Mouse (Mus musculus): ENCODE results near the gene Mfap5. TPM values are rescaled to one million over a fixed set of nuclear protein-coding genes. Genes with fewer than 3 reads are reported as not detected.
"Not testable (repeated sequence)": the region's sequence is repeated elsewhere in the genome, so short reads cannot be mapped to it uniquely, and the experiment has no call there.

The Mfap5 gene
- 0.32 TPM in 1 of 2 replicates, not detected in the other for polyA plus RNA-seq (2012; ENCODE audit: insufficient read depth, insufficient read length, missing spikeins)

- Histone ChIP-seq H3K4me3 (ENCODE audit: insufficient read depth, low read length) (no peak within 1 kb of the TSS), H3K4me1 (ENCODE audit: control insufficient read depth, insufficient read depth, low read length) (no peaks in the 10 kb centered on the region), H3K27ac (ENCODE audit: insufficient read depth, low read depth, low read length) (no peak within 1 kb of the TSS)
- TF ChIP-seq CTCF (IDR thresholded peaks at IDR 0.05; ENCODE audit: low read depth, low read length), result no peak
- no peak for TF ChIP-seq POLR2A (IDR thresholded peaks at IDR 0.05; ENCODE audit: borderline replicate concordance, low read depth, low read length)
Measured at GRCm38 (mm10) chr6:122505545-122505944, at the start of gene Mfap5. Gene Mfap5 (plus strand): TSS chr6:122505845.

- TF ChIP-seq POLR2A (IDR thresholded peaks at IDR 0.05; ENCODE audit: borderline replicate concordance, low read depth, low read length) (no peak), CTCF (IDR thresholded peaks at IDR 0.05; ENCODE audit: low read depth, low read length) (no peak)
- H3K4me1 ChIP-seq (ENCODE audit: control insufficient read depth, insufficient read depth, low read length), result no peaks in the 10 kb centered on the region
- no peak overlapping the region for H3K27ac ChIP-seq (ENCODE audit: insufficient read depth, low read depth, low read length)
- H3K4me3 ChIP-seq (ENCODE audit: insufficient read depth, low read length), result no peak overlapping the region
Measured at GRCm38 (mm10) chr6:122458946-122459693, 46.5 kb upstream of the Mfap5 start.

GRCm38 (mm10) chr6:122466092-122466713 lies 39.4 kb upstream of the Mfap5 start:
- Histone ChIP-seq H3K4me1 (ENCODE audit: control insufficient read depth, insufficient read depth, low read length) (no peaks in the 10 kb centered on the region), H3K4me3 (ENCODE audit: insufficient read depth, low read length) (no peak overlapping the region), H3K27ac (ENCODE audit: insufficient read depth, low read depth, low read length) (no peak overlapping the region)
- TF ChIP-seq CTCF (IDR thresholded peaks at IDR 0.05; ENCODE audit: low read depth, low read length) (no peak), POLR2A (IDR thresholded peaks at IDR 0.05; ENCODE audit: borderline replicate concordance, low read depth, low read length) (no peak)

GRCm38 (mm10) chr6:122469030-122469640 lies 36.5 kb upstream of the Mfap5 start:
- no peaks in the 10 kb centered on the region for H3K4me1 ChIP-seq (ENCODE audit: control insufficient read depth, insufficient read depth, low read length)
- TF ChIP-seq POLR2A (IDR thresholded peaks at IDR 0.05; ENCODE audit: borderline replicate concordance, low read depth, low read length) (no peak), CTCF (IDR thresholded peaks at IDR 0.05; ENCODE audit: low read depth, low read length) (no peak)
- no peak overlapping the region for H3K4me3 ChIP-seq (ENCODE audit: insufficient read depth, low read length)
- H3K27ac ChIP-seq (ENCODE audit: insufficient read depth, low read depth, low read length), result no peak overlapping the region

GRCm38 (mm10) chr6:122470240-122470639 lies 35.4 kb upstream of the Mfap5 start:
- no peak for TF ChIP-seq POLR2A (IDR thresholded peaks at IDR 0.05; ENCODE audit: borderline replicate concordance, low read depth, low read length)
- TF ChIP-seq CTCF (IDR thresholded peaks at IDR 0.05; ENCODE audit: low read depth, low read length), result no peak
- H3K27ac ChIP-seq (ENCODE audit: insufficient read depth, low read depth, low read length), result no peak overlapping the region
- no peak overlapping the region for H3K4me3 ChIP-seq (ENCODE audit: insufficient read depth, low read length)
- no peaks in the 10 kb centered on the region for H3K4me1 ChIP-seq (ENCODE audit: control insufficient read depth, insufficient read depth, low read length)

GRCm38 (mm10) chr6:122471461-122471860 lies 34.2 kb upstream of the Mfap5 start:
- H3K27ac ChIP-seq (ENCODE audit: insufficient read depth, low read depth, low read length); H3K4me3 ChIP-seq (ENCODE audit: insufficient read depth, low read length); H3K4me1 ChIP-seq (ENCODE audit: control insufficient read depth, insufficient read depth, low read length): not testable (repeated sequence)

- no peak overlapping the region for H3K4me3 ChIP-seq (ENCODE audit: insufficient read depth, low read length)
- TF ChIP-seq CTCF (IDR thresholded peaks at IDR 0.05; ENCODE audit: low read depth, low read length) (no peak), POLR2A (IDR thresholded peaks at IDR 0.05; ENCODE audit: borderline replicate concordance, low read depth, low read length) (no peak)
- no peaks in the 10 kb centered on the region for H3K4me1 ChIP-seq (ENCODE audit: control insufficient read depth, insufficient read depth, low read length)
- no peak overlapping the region for H3K27ac ChIP-seq (ENCODE audit: insufficient read depth, low read depth, low read length)
Measured at GRCm38 (mm10) chr6:122478062-122478461, 27.6 kb upstream of the Mfap5 start.

GRCm38 (mm10) chr6:122485401-122486296 lies 20.0 kb upstream of the Mfap5 start:
- TF ChIP-seq POLR2A (IDR thresholded peaks at IDR 0.05; ENCODE audit: borderline replicate concordance, low read depth, low read length) (no peak), CTCF (IDR thresholded peaks at IDR 0.05; ENCODE audit: low read depth, low read length) (no peak)

GRCm38 (mm10) chr6:122486297-122487117 lies 19.1 kb upstream of the Mfap5 start:
- H3K4me3 ChIP-seq (ENCODE audit: insufficient read depth, low read length), result peak overlapping the region; percentile 60

More at GRCm38 (mm10) chr6:122485401-122486296, 20.0 kb upstream of the Mfap5 start:
- H3K4me1 ChIP-seq (ENCODE audit: control insufficient read depth, insufficient read depth, low read length), result no peaks in the 10 kb centered on the region
- peak overlapping the region; percentile 60 for H3K4me3 ChIP-seq (ENCODE audit: insufficient read depth, low read length)
- H3K27ac ChIP-seq (ENCODE audit: insufficient read depth, low read depth, low read length), result no peak overlapping the region

More at GRCm38 (mm10) chr6:122486297-122487117, 19.1 kb upstream of the Mfap5 start:
- Histone ChIP-seq H3K4me1 (ENCODE audit: control insufficient read depth, insufficient read depth, low read length) (no peaks in the 10 kb centered on the region), H3K27ac (ENCODE audit: insufficient read depth, low read depth, low read length) (no peak overlapping the region)
- TF ChIP-seq POLR2A (IDR thresholded peaks at IDR 0.05; ENCODE audit: borderline replicate concordance, low read depth, low read length) (no peak), CTCF (IDR thresholded peaks at IDR 0.05; ENCODE audit: low read depth, low read length) (no peak)
